ENCODE assay signal across 17 mouse cellular contexts in the genomic region with DNA sequence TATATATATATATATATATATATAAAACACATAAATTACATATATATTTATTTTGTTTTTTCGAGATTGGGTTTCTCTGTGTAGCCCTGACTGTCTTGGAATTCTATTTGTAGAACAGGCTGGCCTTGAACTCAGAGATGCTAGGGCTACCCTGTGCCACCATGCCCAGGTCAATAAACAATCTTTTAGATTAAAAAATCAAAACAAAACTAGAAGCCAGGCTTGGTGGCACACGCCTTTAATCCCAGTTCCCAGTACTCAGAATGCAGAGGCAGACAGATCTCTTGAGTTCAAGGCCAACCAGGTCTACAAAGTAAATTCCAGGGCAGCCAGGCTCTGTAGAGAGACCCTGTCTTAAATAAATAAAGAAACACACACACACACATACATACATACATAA. TPM values are rescaled to one million over a fixed set of nuclear protein-coding genes. Genes with fewer than 3 reads are reported as not detected.
"Had no signal": no experiment of that assay in that cellular context is flagged by ENCODE, and none has a peak within 500 bp of the region (broad histone marks: within the 10 kb centered on the region; RNA-seq: fewer than 3 reads in every experiment).

No protein-coding gene starts in this region.

- H3K9me3 ChIP-seq: lung, embryonic 15.5 days; megakaryocyte, embryonic 14.5 days; midbrain, embryonic 13.5 days; midbrain, embryonic 15.5 days; neural tube, embryonic 12.5 days; stomach, embryonic 15.5 days had no signal

- H3K27ac ChIP-seq: lung, embryonic 15.5 days; macrophage; midbrain, embryonic 13.5 days; midbrain, embryonic 15.5 days; neural tube, embryonic 12.5 days; stomach, embryonic 15.5 days; stomach, postnatal 0 days had no signal

- H3K9ac ChIP-seq: lung, embryonic 15.5 days; midbrain, embryonic 13.5 days; midbrain, embryonic 15.5 days; neural tube, embryonic 12.5 days; stomach, embryonic 15.5 days had no signal

- H3K36me3 ChIP-seq: lung, embryonic 15.5 days; midbrain, embryonic 13.5 days; midbrain, embryonic 15.5 days; stomach, embryonic 15.5 days had no signal

- H3K27me3 ChIP-seq: lung, embryonic 15.5 days; megakaryocyte, embryonic 14.5 days; midbrain, embryonic 15.5 days; neural tube, embryonic 12.5 days; stomach, embryonic 15.5 days had no signal

- H3K4me2 ChIP-seq: stomach, embryonic 15.5 days had no signal

RNA-seq across cellular contexts. Expression of a gene that starts 13.6 kb away (rescaled TPM):
- polyA plus RNA-seq: macrophage; neural tube, embryonic 12.5 days; testis, adult 2 months had no signal

RNA-seq across cellular contexts. Expression of a gene that starts 17.7 kb away (rescaled TPM):
- total RNA-seq: megakaryocyte progenitor cell, adult 5-6 weeks; midbrain, postnatal 0 days; monocyte, adult 5-6 weeks; neutrophil, adult 5-6 weeks had no signal
- polyA plus RNA-seq: lung, embryonic 15.5 days; lung, postnatal 0 days; macrophage; midbrain, embryonic 11.5 days; midbrain, embryonic 13.5 days; midbrain, embryonic 15.5 days; midbrain, postnatal 0 days; neural tube, embryonic 12.5 days; neural tube, embryonic 14.5 days; stomach, embryonic 15.5 days; stomach, postnatal 0 days; testis, adult 2 months; urinary bladder, adult 2 months had no signal
